In the genomic region with DNA sequence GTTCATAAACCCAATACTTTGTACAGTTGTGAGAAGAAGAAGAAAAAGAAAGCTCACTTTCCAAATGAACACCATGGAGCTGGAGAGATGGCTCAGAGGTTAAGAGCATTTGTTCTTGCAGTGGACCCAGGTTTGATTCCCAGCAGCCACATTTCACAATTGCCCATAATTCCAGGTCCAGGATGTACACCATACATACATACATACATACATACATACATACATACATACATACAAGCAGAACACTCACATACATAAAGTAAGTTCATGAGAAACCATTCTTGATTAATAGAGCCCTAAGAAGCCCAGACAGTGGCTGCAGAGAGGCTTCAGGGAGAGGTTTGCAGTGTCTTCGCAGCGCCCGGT, we compare ENCODE assay signal across 8 mouse cellular contexts. TPM values are rescaled to one million over a fixed set of nuclear protein-coding genes. Genes with fewer than 3 reads are reported as not detected.
A peak's percentile ranks its signal among the peaks of the same experiment; 100 is the strongest.
DNase-seq lines count a peak whose midpoint lies in the region; ATAC-seq lines count a peak whose summit lies in the region.

No protein-coding gene starts in this region.

- peaks cover 0 to 7% of the 10 kb centered on the region in 2 experiments; a peak in 2 of 4 replicates for H3K4me1 ChIP-seq in heart, embryonic 14.5 days (ENCODE audit: control insufficient read depth in 2 of 2, insufficient read depth in 2 of 2, low read length in 2 of 2)
- H3K4me1 ChIP-seq in hindbrain, embryonic 13.5 days (replicated peaks) = peaks cover 12% of the 10 kb centered on the region
- H3K4me1 ChIP-seq in midbrain, embryonic 14.5 days (ENCODE audit: control insufficient read depth, insufficient read depth, low read length) = no peaks in the 10 kb centered on the region

- WGBS in heart, embryonic 14.5 days = 3% methylated on average over 3 of the region's 3 CpGs
- 0% methylated on average over 3 of the region's 3 CpGs for WGBS in hindbrain, embryonic 13.5 days
- WGBS in midbrain, embryonic 14.5 days = 0% methylated on average over 3 of the region's 3 CpGs

- no peaks in the 10 kb centered on the region for H3K27me3 ChIP-seq in heart, embryonic 14.5 days (ENCODE audit: control insufficient read depth, insufficient read depth, low read length)
- no peaks in the 10 kb centered on the region for H3K27me3 ChIP-seq in hindbrain, embryonic 13.5 days
- no peaks in the 10 kb centered on the region for H3K27me3 ChIP-seq in midbrain, embryonic 14.5 days (ENCODE audit: control insufficient read depth, insufficient read depth, low read length)

- no peaks in the 10 kb centered on the region for H3K9me3 ChIP-seq in heart, embryonic 14.5 days (ENCODE audit: control insufficient read depth, low read length)
- H3K9me3 ChIP-seq in hindbrain, embryonic 13.5 days = no peaks in the 10 kb centered on the region
- H3K9me3 ChIP-seq in midbrain, embryonic 14.5 days (ENCODE audit: control insufficient read depth, low read length) = no peaks in the 10 kb centered on the region

- H3K4me3 ChIP-seq in heart, embryonic 14.5 days (ENCODE audit: control insufficient read depth in 1 of 2, insufficient read depth in 1 of 2, low read depth in 1 of 2, low read length in 2 of 2) = peak overlapping the region; percentile 67 to 69
- H3K4me3 ChIP-seq in hindbrain, embryonic 13.5 days = peak overlapping the region; percentile 68
- H3K4me3 ChIP-seq in midbrain, embryonic 14.5 days (replicated peaks; ENCODE audit: low read depth, low read length) = peak overlapping the region; percentile 66

- H3K27ac ChIP-seq in heart, embryonic 14.5 days (replicated peaks in 1 of 2; ENCODE audit: control insufficient read depth in 1 of 2, insufficient read depth in 1 of 2, low read depth in 2 of 2, low read length in 2 of 2) = peak overlapping the region; percentile 77 to 89
- peak overlapping the region; percentile 85 for H3K27ac ChIP-seq in hindbrain, embryonic 13.5 days
- peak overlapping the region; percentile 86 for H3K27ac ChIP-seq in midbrain, embryonic 14.5 days (replicated peaks; ENCODE audit: low read depth, low read length)

- peak overlapping the region; percentile 88 for H3K9ac ChIP-seq in heart, embryonic 14.5 days (ENCODE audit: low read length)
- H3K9ac ChIP-seq in hindbrain, embryonic 13.5 days = peak overlapping the region; percentile 86
- H3K9ac ChIP-seq in midbrain, embryonic 14.5 days (replicated peaks; ENCODE audit: low read length) = peak overlapping the region; percentile 82

- peak overlapping the region; percentile 69 for H3K4me2 ChIP-seq in heart, embryonic 14.5 days (ENCODE audit: low read length)
- H3K4me2 ChIP-seq in hindbrain, embryonic 13.5 days = peak overlapping the region; percentile 65
- peak overlapping the region; percentile 68 for H3K4me2 ChIP-seq in midbrain, embryonic 14.5 days (ENCODE audit: low read length)

- no peak for ATAC-seq in heart, embryonic 14.5 days (ENCODE audit: insufficient number of reproducible peaks, insufficient read depth, low FRiP score, low read depth)
- peak; percentile 6 for ATAC-seq in activated CD4-positive, CD25-positive, alpha-beta regulatory T cell, adult 4 months
- ATAC-seq in hindbrain, embryonic 13.5 days (ENCODE audit: low FRiP score) = 0 out of 2 replicates have a peak, but pooled peaks have one; percentile 24
- ATAC-seq in midbrain, embryonic 14.5 days (ENCODE audit: low FRiP score, low TSS enrichment) = peak; percentile 37

- H3K36me3 ChIP-seq in heart, embryonic 14.5 days (ENCODE audit: control insufficient read depth, insufficient read depth, low read length) = no peaks in the 10 kb centered on the region
- no peaks in the 10 kb centered on the region for H3K36me3 ChIP-seq in hindbrain, embryonic 13.5 days
- no peaks in the 10 kb centered on the region for H3K36me3 ChIP-seq in midbrain, embryonic 14.5 days (ENCODE audit: control insufficient read depth, insufficient read depth, low read length)

- no peak for DNase-seq in heart, adult 11 months
- no peak for DNase-seq in midbrain, embryonic 14.5 days
- no peak for DNase-seq in T-cell, adult 2 months (ENCODE audit: low spot score)
- no peak for DNase-seq in retina, embryonic 14.5 days (ENCODE audit: low spot score)
- no peak for DNase-seq in adrenal gland, adult 8-10 months

RNA-seq across cellular contexts. Expression of a gene that starts 0.4 kb away (rescaled TPM):
- polyA plus RNA-seq in heart, embryonic 14.5 days (2014; fragmentation: Nextera tagmentation; extraction: Ambion mirVana) = 11.5 and 13.6 TPM in 2 replicates
- 10 to 100 TPM; 13.0 to 26.6 TPM for polyA plus RNA-seq in activated CD4-positive, CD25-positive, alpha-beta regulatory T cell, adult 4 months (2017; shearing (Covaris generic))
- 10.7 and 11.6 TPM in 2 replicates for polyA plus RNA-seq in hindbrain, embryonic 13.5 days (2015; fragmentation: Nextera tagmentation; extraction: Ambion mirVana)
- 17.5 and 18.5 TPM in 2 replicates for polyA plus RNA-seq in midbrain, embryonic 14.5 days (2014; fragmentation: Nextera tagmentation; extraction: Ambion mirVana)
- total RNA-seq in adrenal gland, adult 8-10 months (2022) = 10 to 100 TPM in 1 of 4 experiments, 1 to 10 TPM in 3; 5.8 to 10.7 (median 8.9) TPM

RNA-seq across cellular contexts. Expression of a gene that starts 13.4 kb away (rescaled TPM):
- polyA plus RNA-seq in heart, embryonic 14.5 days (2014; fragmentation: Nextera tagmentation; extraction: Ambion mirVana) = 15.4 and 16.8 TPM in 2 replicates
- polyA plus RNA-seq in activated CD4-positive, CD25-positive, alpha-beta regulatory T cell, adult 4 months (2017; shearing (Covaris generic)) = 10 to 100 TPM; 14.2 to 15.5 TPM
- 5.7 and 6.7 TPM in 2 replicates for polyA plus RNA-seq in hindbrain, embryonic 13.5 days (2015; fragmentation: Nextera tagmentation; extraction: Ambion mirVana)
- 4.0 and 4.6 TPM in 2 replicates for polyA plus RNA-seq in midbrain, embryonic 14.5 days (2014; fragmentation: Nextera tagmentation; extraction: Ambion mirVana)
- 1 to 10 TPM; 1.9 to 2.6 (median 2.4) TPM for total RNA-seq in adrenal gland, adult 8-10 months (2022)

RNA-seq across cellular contexts. Expression of a gene that starts 37.3 kb away (rescaled TPM):
- 12.0 and 13.4 TPM in 2 replicates for polyA plus RNA-seq in heart, embryonic 14.5 days (2014; fragmentation: Nextera tagmentation; extraction: Ambion mirVana)
- polyA plus RNA-seq in activated CD4-positive, CD25-positive, alpha-beta regulatory T cell, adult 4 months (2017; shearing (Covaris generic)) = 1 to 10 TPM; 8.2 to 9.1 TPM
- polyA plus RNA-seq in hindbrain, embryonic 13.5 days (2015; fragmentation: Nextera tagmentation; extraction: Ambion mirVana) = 16.2 and 17.3 TPM in 2 replicates
- polyA plus RNA-seq in midbrain, embryonic 14.5 days (2014; fragmentation: Nextera tagmentation; extraction: Ambion mirVana) = 11.7 and 13.8 TPM in 2 replicates
- total RNA-seq in adrenal gland, adult 8-10 months (2022) = 1 to 10 TPM; 3.6 to 7.2 (median 5.3) TPM

RNA-seq across cellular contexts. Expression of a gene that starts 43.2 kb away (rescaled TPM):
- polyA plus RNA-seq in heart, embryonic 14.5 days (2014; fragmentation: Nextera tagmentation; extraction: Ambion mirVana) = 6.7 and 7.7 TPM in 2 replicates
- polyA plus RNA-seq in activated CD4-positive, CD25-positive, alpha-beta regulatory T cell, adult 4 months (2017; shearing (Covaris generic)) = 1 to 10 TPM; 3.3 to 5.2 TPM
- polyA plus RNA-seq in hindbrain, embryonic 13.5 days (2015; fragmentation: Nextera tagmentation; extraction: Ambion mirVana) = 7.8 and 8.9 TPM in 2 replicates
- 7.0 and 7.6 TPM in 2 replicates for polyA plus RNA-seq in midbrain, embryonic 14.5 days (2014; fragmentation: Nextera tagmentation; extraction: Ambion mirVana)
- total RNA-seq in adrenal gland, adult 8-10 months (2022) = 1 to 10 TPM in 3 of 4 experiments, under 1 TPM in 1; 0.94 to 2.2 (median 1.5) TPM

RNA-seq across cellular contexts. Expression of a gene that starts 44.5 kb away (rescaled TPM):
- 12.0 and 13.2 TPM in 2 replicates for polyA plus RNA-seq in heart, embryonic 14.5 days (2014; fragmentation: Nextera tagmentation; extraction: Ambion mirVana)
- 10 to 100 TPM in 1 of 2 experiments, 1 to 10 TPM in 1; 8.2 to 10.3 TPM for polyA plus RNA-seq in activated CD4-positive, CD25-positive, alpha-beta regulatory T cell, adult 4 months (2017; shearing (Covaris generic))
- polyA plus RNA-seq in hindbrain, embryonic 13.5 days (2015; fragmentation: Nextera tagmentation; extraction: Ambion mirVana) = 16.8 and 18.8 TPM in 2 replicates
- polyA plus RNA-seq in midbrain, embryonic 14.5 days (2014; fragmentation: Nextera tagmentation; extraction: Ambion mirVana) = 12.7 and 15.0 TPM in 2 replicates
- total RNA-seq in adrenal gland, adult 8-10 months (2022) = 1 to 10 TPM; 5.1 to 8.0 (median 5.8) TPM
